Mouse (Mus musculus) CH12.LX (cell line): Measurements from ENCODE around the gene Slc12a6. TPM values are rescaled to one million over a fixed set of nuclear protein-coding genes. Genes with fewer than 3 reads are reported as not detected.

Experiments
- DNase-seq: peaks from one replicate; pipeline ENCODE4 v3.0.0-alpha.2; 2013; ENCODE audit errors: extremely low read depth
- H3K27ac ChIP-seq: 2 replicates; pipeline ENCODE4 v1.5.1; 2012; ENCODE audit warnings: low read depth, mild to moderate bottlenecking, control low read depth, moderate library complexity; ENCODE audit not compliant: insufficient read depth
- H3K27me3 ChIP-seq: replicated peaks from 2 replicates; pipeline ENCODE3; 2012; ENCODE audit warnings: inconsistent platforms
- H3K36me3 ChIP-seq, 2 experiments: replicated peaks in 1 of 2; 2 replicates each; pipeline versions ENCODE3 to v1.6.1; 2012; ENCODE audit warnings: inconsistent platforms in 1 of 2, low read length in 1 of 2, mild to moderate bottlenecking in 1 of 2, mixed read lengths in 1 of 2, moderate library complexity in 1 of 2; ENCODE audit not compliant: control insufficient read depth in 1 of 2, insufficient read depth in 1 of 2
- H3K4me1 ChIP-seq, 2 experiments: 2 replicates each; pipeline ENCODE4 v1.6.1; 2012; ENCODE audit warnings: inconsistent platforms in 1 of 2, moderate library complexity in 1 of 2; ENCODE audit not compliant: insufficient read depth in 2 of 2, control insufficient read depth in 1 of 2
- H3K4me2 ChIP-seq: 2 replicates; pipeline ENCODE4 v1.6.1; 2012; ENCODE audit warnings: low read depth, mild to moderate bottlenecking, control low read depth; ENCODE audit not compliant: poor library complexity, insufficient read depth, severe bottlenecking
- H3K4me3 ChIP-seq, 3 experiments: fragments of 150-350 bp in 1 of 3; sonication (generic) in 1 of 3; replicated peaks in 1 of 3; 2 replicates each; pipeline versions ENCODE3 to v1.5.1; 2011 to 2012; ENCODE audit warnings: low read depth in 2 of 3, low read length in 2 of 3, mild to moderate bottlenecking in 2 of 3, moderate library complexity in 2 of 3, control low read depth in 1 of 3, improper control_type of control experiment in 1 of 3, inconsistent platforms in 1 of 3, mixed read lengths in 1 of 3; ENCODE audit not compliant: poor library complexity in 1 of 3
- H3K79me2 ChIP-seq: replicated peaks from 2 replicates; pipeline ENCODE4 v1.6.1; 2012; ENCODE audit warnings: mild to moderate bottlenecking, moderate library complexity; ENCODE audit not compliant: control insufficient read depth, poor library complexity, insufficient read depth, severe bottlenecking; ENCODE audit errors: extremely low read depth
- H3K9ac ChIP-seq: 2 replicates; pipeline ENCODE4 v1.6.1; 2012; ENCODE audit warnings: low read depth, mild to moderate bottlenecking, control low read depth, moderate library complexity; ENCODE audit not compliant: insufficient read depth
- H3K9me3 ChIP-seq: replicated peaks from 2 replicates; pipeline ENCODE3; 2012; ENCODE audit warnings: low read length, inconsistent platforms, mixed read lengths
- BHLHE40 ChIP-seq: IDR thresholded peaks from 2 replicates; pipeline ENCODE4 v1.6.1; 2011; ENCODE audit warnings: mild to moderate bottlenecking, low read depth, low read length, improper control_type of control experiment
- CHD1 ChIP-seq: IDR thresholded peaks from 2 replicates; pipeline ENCODE4 v1.6.1; 2012; ENCODE audit warnings: low read depth, low read length, improper control_type of control experiment, inconsistent platforms
- CTCF ChIP-seq, 2 experiments: IDR thresholded peaks in 1 of 2; conservative IDR thresholded peaks in 1 of 2; 2 replicates each; pipeline ENCODE4 v1.5.1; 2011 to 2012; ENCODE audit warnings: low read depth in 2 of 2, low read length in 2 of 2, improper control_type of control experiment in 1 of 2, inconsistent platforms in 1 of 2, mild to moderate bottlenecking in 1 of 2, moderate library complexity in 1 of 2
- EP300 ChIP-seq: IDR thresholded peaks from 2 replicates; pipeline ENCODE4 v1.6.1; 2011; ENCODE audit warnings: low read length, improper control_type of control experiment
- GABPA ChIP-seq: IDR thresholded peaks from 2 replicates; pipeline ENCODE4 v1.6.1; 2012; ENCODE audit warnings: low read depth, low read length, improper control_type of control experiment, inconsistent platforms; ENCODE audit not compliant: insufficient replicate concordance
- HCFC1 ChIP-seq: IDR thresholded peaks from 2 replicates; pipeline ENCODE4 v1.6.1; 2012; ENCODE audit warnings: low read depth, mild to moderate bottlenecking, inconsistent platforms, low read length, improper control_type of control experiment
- JUN ChIP-seq: IDR thresholded peaks from 2 replicates; pipeline ENCODE4 v1.6.1; 2011; ENCODE audit warnings: low read depth, mild to moderate bottlenecking, low read length, improper control_type of control experiment, moderate library complexity; ENCODE audit not compliant: insufficient read depth
- JUND ChIP-seq: conservative IDR thresholded peaks from 2 replicates; pipeline ENCODE4 v1.6.1; 2011; ENCODE audit warnings: low read depth, low read length, improper control_type of control experiment
- MAZ ChIP-seq: IDR thresholded peaks from 2 replicates; pipeline ENCODE4 v1.6.1; 2012; ENCODE audit warnings: low read depth, mild to moderate bottlenecking, inconsistent platforms, low read length, improper control_type of control experiment, moderate library complexity
- MXI1 ChIP-seq: IDR thresholded peaks from 2 replicates; pipeline ENCODE4 v1.6.1; 2011; ENCODE audit warnings: mild to moderate bottlenecking, low read depth, low read length, improper control_type of control experiment
- NELFE ChIP-seq: IDR thresholded peaks from 2 replicates; pipeline ENCODE4 v1.6.1; 2011; ENCODE audit warnings: low read depth, low read length, improper control_type of control experiment
- NRF1 ChIP-seq: IDR thresholded peaks from 2 replicates; pipeline ENCODE4 v1.6.1; 2014; ENCODE audit warnings: low read depth, mild to moderate bottlenecking, inconsistent platforms, low read length, improper control_type of control experiment, moderate library complexity
- PAX5 ChIP-seq: IDR thresholded peaks from 2 replicates; pipeline ENCODE4 v1.6.1; 2012; ENCODE audit warnings: low read length, inconsistent platforms, mixed read lengths
- POLR2AphosphoS2 ChIP-seq: IDR thresholded peaks from 2 replicates; pipeline ENCODE4 v1.6.1; 2011; ENCODE audit warnings: low read depth, low read length, improper control_type of control experiment
- SIN3A ChIP-seq: IDR thresholded peaks from 2 replicates; pipeline ENCODE4 v1.6.1; 2012; ENCODE audit warnings: low read length, improper control_type of control experiment, inconsistent platforms
- SMC3 ChIP-seq: IDR thresholded peaks from 2 replicates; pipeline ENCODE4 v1.6.1; 2011; ENCODE audit warnings: low read depth, low read length, improper control_type of control experiment
- UBTF ChIP-seq: IDR thresholded peaks from 2 replicates; pipeline ENCODE4 v1.6.1; 2012; ENCODE audit warnings: low read depth, mild to moderate bottlenecking, inconsistent platforms, low read length, improper control_type of control experiment, moderate library complexity
- ZKSCAN1 ChIP-seq: IDR thresholded peaks from 2 replicates; pipeline ENCODE4 v1.6.1; 2012; ENCODE audit warnings: low read depth, inconsistent platforms, low read length, improper control_type of control experiment, borderline replicate concordance
- ZMIZ1 ChIP-seq: IDR thresholded peaks from 2 replicates; pipeline ENCODE4 v1.6.1; 2012; ENCODE audit warnings: low read depth, mild to moderate bottlenecking, inconsistent platforms, low read length, improper control_type of control experiment
- ZNF384 ChIP-seq: IDR thresholded peaks from 2 replicates; pipeline ENCODE4 v1.6.1; 2012; ENCODE audit warnings: low read depth, low read length, improper control_type of control experiment, inconsistent platforms
- dilution Hi-C: fragments of 300-500 bp; cut with MboI; formaldehyde crosslinking; loops from 2 replicates; pipeline ENCODE4 v1.14.3; 2020; ENCODE audit warnings: low sequenced_read_pairs; ENCODE audit not compliant: extremely low pct_unique_long_range_greater_than_20kb, extremely low pct_ligation_motif_present
- in situ Hi-C: fragments of 300-500 bp; cut with MboI; formaldehyde crosslinking; loops from 3 replicates; pipeline ENCODE4 v1.14.3; 2019; ENCODE audit warnings: low sequenced_read_pairs, low pct_ligation_motif_present, low pct_unique_long_range_greater_than_20kb, mixed read lengths
- polyA plus RNA-seq: library from polyadenylated mRNA; unstranded; fragments of >175 nt; gene quantifications from 2 replicates; pipeline ENCODE4 v1.2.1, GENCODE M21; 2012; ENCODE audit warnings: low read depth; ENCODE audit not compliant: insufficient read length
- total RNA-seq, 2 experiments: library from RNA; depleted of rRNA; stranded (reverse); fragments of 300-350 nt in 1 of 2; fragments of >200 nt in 1 of 2; gene quantifications; 2 replicates each; pipeline ENCODE4 v1.2.3; 2012 to 2014

The Slc12a6 gene
- total and polyA plus RNA-seq, 3 experiments: 7.8 to 14.8 (median 10.5) TPM

DNA sequence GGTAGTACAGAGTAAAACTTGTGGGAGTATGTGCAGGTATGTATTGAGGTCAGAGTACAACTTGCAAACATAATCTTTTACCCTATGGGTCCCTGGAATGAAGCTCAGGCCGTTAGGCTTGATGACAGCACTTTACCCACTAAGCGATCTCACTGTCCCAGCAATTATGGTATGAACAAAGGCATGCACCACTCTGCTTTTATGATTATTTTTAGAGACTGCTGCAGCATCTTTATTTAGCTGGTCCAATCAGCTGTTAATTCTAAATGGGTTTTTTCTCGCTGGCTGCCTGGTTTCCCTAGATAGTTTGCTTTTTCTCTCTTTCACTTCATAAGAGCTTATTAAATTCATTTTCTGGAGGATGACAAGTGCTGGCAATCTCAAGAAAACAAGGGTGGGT is 30.6 kb downstream of the Slc12a6 start:
- in situ Hi-C loops: no loop called here
- Histone ChIP-seq H3K9ac (no peak overlapping the region), H3K9me3 (no peaks in the 10 kb centered on the region), H3K27ac (no peak overlapping the region), H3K4me1 (no peaks in the 10 kb centered on the region), H3K79me2 (no peaks in the 10 kb centered on the region; the same call in 1 of the 2 replicates), H3K4me2 (no peak overlapping the region), H3K36me3 (peaks cover 0 to 12% of the 10 kb centered on the region in 2 experiments), H3K27me3 (no peaks in the 10 kb centered on the region), H3K4me3 (no peak overlapping the region)
- dilution Hi-C loops: no loop called here
- DNase-seq: no peak
- no peak for TF ChIP-seq SMC3
- TF ChIP-seq POLR2AphosphoS2: no peak
- no peak for TF ChIP-seq UBTF
- no peak for TF ChIP-seq ZNF384
- no peak for TF ChIP-seq JUND
- TF ChIP-seq MAZ: no peak
- no peak for TF ChIP-seq GABPA
- no peak for TF ChIP-seq ZKSCAN1
- no peak for TF ChIP-seq NELFE
- TF ChIP-seq CHD1: no peak
- no peak for TF ChIP-seq EP300
- no peak for TF ChIP-seq MXI1
- TF ChIP-seq NRF1: no peak
- no peak for TF ChIP-seq SIN3A
- no peak for TF ChIP-seq PAX5
- no peak for TF ChIP-seq HCFC1
- TF ChIP-seq CTCF (conservative IDR thresholded peaks at IDR 0.05 in 1 of 2, IDR thresholded peaks at IDR 0.05 in 1 of 2; ENCODE audit: low read depth in 2 of 2, low read length in 2 of 2): no peak
- no peak for TF ChIP-seq JUN

DNA sequence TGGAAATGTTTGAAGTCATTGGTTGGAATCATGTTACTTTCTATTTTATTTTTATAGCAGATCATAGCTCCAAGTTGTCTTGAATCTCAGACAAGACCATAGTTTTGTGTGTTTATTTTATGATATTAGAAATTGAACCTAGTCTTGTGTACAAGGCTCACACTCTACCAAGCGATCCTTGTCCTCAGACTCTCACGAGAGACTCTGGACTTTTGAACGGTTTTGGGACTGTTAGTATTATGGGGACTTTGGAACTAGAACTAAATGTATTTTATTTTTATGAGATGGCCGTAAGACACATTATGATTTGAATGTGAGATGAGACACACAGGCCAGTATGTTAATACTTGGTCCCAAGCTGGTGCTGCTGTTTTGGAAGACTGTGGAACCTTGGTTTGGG is 32.6 kb downstream of the Slc12a6 start:
- Histone ChIP-seq H3K4me1 (no peaks in the 10 kb centered on the region), H3K4me3 (no peak overlapping the region), H3K4me2 (no peak overlapping the region), H3K9me3 (no peaks in the 10 kb centered on the region), H3K9ac (no peak overlapping the region), H3K27me3 (no peaks in the 10 kb centered on the region), H3K79me2 (no peaks in the 10 kb centered on the region; the same call in none of the 2 replicates), H3K27ac (no peak overlapping the region), H3K36me3 (peaks cover 0 to 12% of the 10 kb centered on the region in 2 experiments)
- in situ Hi-C loops (no loop called here), dilution Hi-C loops (no loop called here)
- DNase-seq: no peak
- TF ChIP-seq ZMIZ1: no peak
- no peak for TF ChIP-seq ZKSCAN1
- no peak for TF ChIP-seq POLR2AphosphoS2
- no peak for TF ChIP-seq CHD1
- TF ChIP-seq PAX5: no peak
- TF ChIP-seq JUN: no peak
- TF ChIP-seq NELFE: no peak
- TF ChIP-seq BHLHE40: no peak
- no peak for TF ChIP-seq SIN3A
